Mouse (Mus musculus) MEL (cell line): ENCODE measurements at regions not wholly inside any gene's neighbourhood (a gene's known extent, or its start where the extent isn't known, plus 50 kb on each side); places are given as distances from the start of the nearest gene placed in this dataset.

ENCODE experiments used
- DNase-seq: peaks from one replicate; pipeline ENCODE4 v3.0.0; 2011; ENCODE audit warnings: low read depth, low spot score
- H3K27ac ChIP-seq: 2 replicates; pipeline ENCODE4 v1.5.1; 2012; ENCODE audit warnings: low read depth, mild to moderate bottlenecking, control low read depth, low read length, moderate library complexity; ENCODE audit not compliant: control insufficient read depth
- H3K27me3 ChIP-seq, 2 experiments: fragments of 150-350 bp in 1 of 2; sonication (generic) in 1 of 2; 2 replicates each; pipeline ENCODE4 v1.6.1; 2012; ENCODE audit warnings: low read length in 2 of 2, mild to moderate bottlenecking in 2 of 2, improper control_type of control experiment in 1 of 2, moderate library complexity in 1 of 2; ENCODE audit not compliant: insufficient read depth in 2 of 2, control insufficient read depth in 1 of 2
- H3K36me3 ChIP-seq, 2 experiments: 2 replicates each; pipeline ENCODE4 v1.6.1; 2012 to 2014; ENCODE audit warnings: low read length in 2 of 2, improper control_type of control experiment in 1 of 2, inconsistent platforms in 1 of 2, mild to moderate bottlenecking in 1 of 2; ENCODE audit not compliant: insufficient read depth in 2 of 2, control insufficient read depth in 1 of 2
- H3K4me1 ChIP-seq, 2 experiments: fragments of 150-350 bp in 1 of 2; sonication (generic) in 1 of 2; 2 replicates each; pipeline ENCODE4 v1.6.1; 2012; ENCODE audit warnings: low read length in 2 of 2, improper control_type of control experiment in 1 of 2, mild to moderate bottlenecking in 1 of 2; ENCODE audit not compliant: insufficient read depth in 2 of 2, control insufficient read depth in 1 of 2
- H3K4me3 ChIP-seq, 2 experiments: fragments of 150-350 bp in 1 of 2; sonication (generic) in 1 of 2; 2 replicates each; pipeline ENCODE4 v1.5.1; 2012; ENCODE audit warnings: low read depth in 2 of 2, low read length in 2 of 2, mild to moderate bottlenecking in 2 of 2, moderate library complexity in 2 of 2, control low read depth in 1 of 2, improper control_type of control experiment in 1 of 2; ENCODE audit not compliant: control insufficient read depth in 1 of 2, insufficient read depth in 1 of 2
- H3K79me2 ChIP-seq: 2 replicates; pipeline ENCODE4 v1.6.1; 2012; ENCODE audit warnings: mild to moderate bottlenecking, low read length, moderate library complexity; ENCODE audit not compliant: control insufficient read depth, poor library complexity, insufficient read depth
- H3K9ac ChIP-seq: 2 replicates; pipeline ENCODE4 v1.6.1; 2012; ENCODE audit warnings: low read depth, mild to moderate bottlenecking, control low read depth, low read length, moderate library complexity; ENCODE audit not compliant: control insufficient read depth, poor library complexity, severe bottlenecking
- H3K9me3 ChIP-seq: fragments of 150-350 bp; sonication (generic); replicated peaks from 2 replicates; pipeline ENCODE4 v1.6.1; 2012; ENCODE audit warnings: mild to moderate bottlenecking, low read length, improper control_type of control experiment, moderate library complexity; ENCODE audit not compliant: insufficient read depth
- BHLHE40 ChIP-seq: IDR thresholded peaks from 2 replicates; pipeline ENCODE4 v1.6.1; 2012; ENCODE audit warnings: low read depth, mild to moderate bottlenecking, inconsistent platforms, low read length, improper control_type of control experiment, borderline replicate concordance
- CTCF ChIP-seq, 3 experiments: IDR thresholded peaks in 2 of 3; conservative IDR thresholded peaks in 1 of 3; 2 replicates each; pipeline ENCODE4 v1.5.1; 2011 to 2012; ENCODE audit warnings: low read length in 3 of 3, low read depth in 2 of 3, mild to moderate bottlenecking in 2 of 3, improper control_type of control experiment in 1 of 3, inconsistent platforms in 1 of 3, mixed read lengths in 1 of 3, moderate library complexity in 1 of 3; ENCODE audit not compliant: control insufficient read depth in 1 of 3, insufficient read depth in 1 of 3, poor library complexity in 1 of 3, severe bottlenecking in 1 of 3
- E2F4 ChIP-seq: IDR thresholded peaks from 2 replicates; pipeline ENCODE4 v1.6.1; 2011; ENCODE audit warnings: low read depth, low read length, improper control_type of control experiment, borderline replicate concordance
- EP300 ChIP-seq, 2 experiments: IDR thresholded peaks; 2 replicates each; pipeline ENCODE4 v1.6.1; 2011; ENCODE audit warnings: improper control_type of control experiment in 2 of 2, low read length in 2 of 2, low read depth in 1 of 2, mild to moderate bottlenecking in 1 of 2
- ETS1 ChIP-seq: IDR thresholded peaks from 2 replicates; pipeline ENCODE4 v1.6.1; 2012; ENCODE audit warnings: low read depth, mild to moderate bottlenecking, inconsistent platforms, low read length, improper control_type of control experiment, moderate library complexity
- GATA1 ChIP-seq: IDR thresholded peaks from 2 replicates; pipeline ENCODE4 v1.6.1; 2011; ENCODE audit warnings: low read depth, low read length, improper control_type of control experiment
- MAFK ChIP-seq: IDR thresholded peaks from 2 replicates; pipeline ENCODE4 v1.6.1; 2011; ENCODE audit warnings: low read depth, mild to moderate bottlenecking, low read length, improper control_type of control experiment, borderline replicate concordance
- MAZ ChIP-seq: IDR thresholded peaks from 2 replicates; pipeline ENCODE4 v1.6.1; 2012; ENCODE audit warnings: low read depth, mild to moderate bottlenecking, inconsistent platforms, low read length, improper control_type of control experiment
- MXI1 ChIP-seq: IDR thresholded peaks from 2 replicates; pipeline ENCODE4 v1.6.1; 2011; ENCODE audit warnings: mild to moderate bottlenecking, low read depth, low read length, improper control_type of control experiment
- MYC ChIP-seq: IDR thresholded peaks from 2 replicates; pipeline ENCODE4 v1.6.1; 2011; ENCODE audit warnings: low read depth, mild to moderate bottlenecking, low read length, improper control_type of control experiment, moderate library complexity
- NELFE ChIP-seq: IDR thresholded peaks from 2 replicates; pipeline ENCODE4 v1.6.1; 2011; ENCODE audit warnings: low read depth, low read length, improper control_type of control experiment
- NRF1 ChIP-seq: IDR thresholded peaks from 2 replicates; pipeline ENCODE4 v1.6.1; 2014; ENCODE audit warnings: low read depth, mild to moderate bottlenecking, inconsistent platforms, low read length, improper control_type of control experiment, moderate library complexity; ENCODE audit not compliant: poor library complexity, insufficient read depth, severe bottlenecking
- POLR2AphosphoS2 ChIP-seq: IDR thresholded peaks from 2 replicates; pipeline ENCODE4 v1.6.1; 2011; ENCODE audit warnings: low read length, improper control_type of control experiment
- POLR2AphosphoS5 ChIP-seq: IDR thresholded peaks from 2 replicates; pipeline ENCODE4 v1.6.1; 2012; ENCODE audit warnings: low read depth, borderline replicate concordance, mild to moderate bottlenecking, inconsistent platforms, low read length, moderate library complexity, mixed read lengths
- RCOR1 ChIP-seq: IDR thresholded peaks from 2 replicates; pipeline ENCODE4 v1.6.1; 2012; ENCODE audit warnings: low read depth, mild to moderate bottlenecking, inconsistent platforms, low read length, improper control_type of control experiment
- SIN3A ChIP-seq: IDR thresholded peaks from 2 replicates; pipeline ENCODE4 v1.6.1; 2012; ENCODE audit warnings: low read length, improper control_type of control experiment, inconsistent platforms
- SMC3 ChIP-seq: IDR thresholded peaks from 2 replicates; pipeline ENCODE4 v1.6.1; 2011; ENCODE audit warnings: low read depth, low read length, improper control_type of control experiment
- TCF12 ChIP-seq: IDR thresholded peaks from 2 replicates; pipeline ENCODE4 v1.6.1; 2014; ENCODE audit warnings: low read depth, mild to moderate bottlenecking, inconsistent platforms, low read length, improper control_type of control experiment, moderate library complexity
- USF1 ChIP-seq: IDR thresholded peaks from 2 replicates; pipeline ENCODE4 v1.6.1; 2014; ENCODE audit warnings: low read depth, mild to moderate bottlenecking, inconsistent platforms, low read length, improper control_type of control experiment, moderate library complexity
- USF2 ChIP-seq, 2 experiments: IDR thresholded peaks; 2 replicates each; pipeline ENCODE4 v1.6.1; 2011 to 2012; ENCODE audit warnings: improper control_type of control experiment in 2 of 2, low read length in 2 of 2, borderline replicate concordance in 1 of 2, inconsistent platforms in 1 of 2, low read depth in 1 of 2, mild to moderate bottlenecking in 1 of 2; ENCODE audit not compliant: insufficient read depth in 1 of 2
- ZKSCAN1 ChIP-seq: IDR thresholded peaks from 2 replicates; pipeline ENCODE4 v1.6.1; 2012; ENCODE audit warnings: low read depth, mild to moderate bottlenecking, inconsistent platforms, low read length, improper control_type of control experiment, moderate library complexity
- ZNF384 ChIP-seq: IDR thresholded peaks from 2 replicates; pipeline ENCODE4 v1.6.1; 2012; ENCODE audit warnings: low read depth, mild to moderate bottlenecking, inconsistent platforms, low read length, improper control_type of control experiment

- Histone ChIP-seq H3K4me1 (peaks cover 6 to 11% of the 10 kb centered on the region in 2 experiments; a peak in 3 of 4 replicates), H3K79me2 (no peaks in the 10 kb centered on the region), H3K27me3 (no peaks in the 10 kb centered on the region), H3K9ac (no peak overlapping the region), H3K27ac (no peak overlapping the region), H3K4me3 (no peak overlapping the region), H3K9me3 (no peaks in the 10 kb centered on the region), H3K36me3 (peaks cover 0 to 5% of the 10 kb centered on the region in 2 experiments; a peak in 1 of 4 replicates)
- DNase-seq: peak; percentile 39
- TF ChIP-seq TCF12 (peak; percentile 35; the same call in 1 of the 2 replicates), POLR2AphosphoS2 (no peak), USF2 (IDR thresholded peaks at IDR 0.05; ENCODE audit: borderline replicate concordance in 1 of 2, insufficient read depth in 1 of 2, low read depth in 1 of 2, low read length in 2 of 2) (no peak), ETS1 (no peak), BHLHE40 (no peak), EP300 (IDR thresholded peaks at IDR 0.05; ENCODE audit: low read depth in 1 of 2, low read length in 2 of 2) (peak; percentile 40 to 43; a peak in 2 of 4 replicates), MXI1 (no peak), ZNF384 (no peak), NELFE (no peak), E2F4 (no peak), ZKSCAN1 (no peak), CTCF (IDR thresholded peaks at IDR 0.05 in 2 of 3, conservative IDR thresholded peaks at IDR 0.05 in 1 of 3; ENCODE audit: control insufficient read depth in 1 of 3, insufficient read depth in 1 of 3, low read depth in 2 of 3, low read length in 3 of 3, poor library complexity in 1 of 3, severe bottlenecking in 1 of 3) (no peak), MYC (no peak), GATA1 (0 out of 2 replicates have a peak, but pooled peaks have one; percentile 22), SMC3 (no peak), USF1 (no peak), POLR2AphosphoS5 (no peak), NRF1 (no peak), MAZ (no peak), SIN3A (no peak), MAFK (no peak)
These were observed 235.2 kb upstream of the Mef2c start for GRCm38 (mm10) chr13:83268663-83269062.

GRCm38 (mm10) chr13:83278695-83279094, 225.1 kb upstream of the Mef2c start:
- TF ChIP-seq ETS1 (peak; percentile 33; the same call in 1 of the 2 replicates), RCOR1 (no peak)
- Histone ChIP-seq H3K79me2 (no peaks in the 10 kb centered on the region), H3K36me3 (no peaks in the 10 kb centered on the region), H3K27ac (no peak overlapping the region), H3K9ac (no peak overlapping the region), H3K4me1 (no peaks in the 10 kb centered on the region), H3K27me3 (no peaks in the 10 kb centered on the region), H3K9me3 (no peaks in the 10 kb centered on the region), H3K4me3 (no peak overlapping the region)
- peak; percentile 64 for DNase-seq
